Mouse (Mus musculus) forebrain, embryonic 14.5 days (tissue): ENCODE results near the gene Rfc1. TPM values are rescaled to one million over a fixed set of nuclear protein-coding genes. Genes with fewer than 3 reads are reported as not detected.
"Not testable (repeated sequence)": the region's sequence is repeated elsewhere in the genome, so short reads cannot be mapped to it uniquely, and the experiment has no call there.

Source experiments
- ATAC-seq: fragments of 200-750 bp; cut with Nextera tagmentation; 2 replicates; pipeline ENCODE4 v1.8.0; 2017; ENCODE audit warnings: mild to moderate bottlenecking, moderate library complexity
- DNase-seq: peaks from one replicate; pipeline ENCODE4 v3.0.0-alpha.2; 2015; ENCODE audit warnings: low spot score
- H3K27ac ChIP-seq: fragments of 300-500 bp; sonication (generic); 2 replicates; pipeline ENCODE4 v1.5.1; 2014; ENCODE audit warnings: low read depth, mild to moderate bottlenecking, control low read depth, low read length, moderate library complexity
- H3K27me3 ChIP-seq: fragments of 300-500 bp; sonication (generic); replicated peaks from 2 replicates; pipeline ENCODE4 v1.6.1; 2014; ENCODE audit warnings: low read length, control low read depth, mixed read lengths; ENCODE audit not compliant: control insufficient read depth, insufficient read depth
- H3K36me3 ChIP-seq: fragments of 300-500 bp; sonication (generic); 2 replicates; pipeline ENCODE4 v1.6.1; 2014; ENCODE audit warnings: low read length, control low read depth; ENCODE audit not compliant: control insufficient read depth, insufficient read depth
- H3K4me1 ChIP-seq: fragments of 300-500 bp; sonication (generic); 2 replicates; pipeline ENCODE4 v1.6.1; 2014; ENCODE audit warnings: antibody characterized with exemption, low read length, control low read depth; ENCODE audit not compliant: control insufficient read depth, insufficient read depth
- H3K4me2 ChIP-seq: fragments of 300-500 bp; sonication (generic); 2 replicates; pipeline ENCODE4 v1.6.1; 2014; ENCODE audit warnings: mild to moderate bottlenecking, control low read depth, low read length
- H3K4me3 ChIP-seq: fragments of 300-500 bp; sonication (generic); 2 replicates; pipeline ENCODE4 v1.5.1; 2014; ENCODE audit warnings: low read depth, low read length, control low read depth
- H3K9ac ChIP-seq: fragments of 300-500 bp; sonication (generic); 2 replicates; pipeline ENCODE4 v1.6.1; 2014; ENCODE audit warnings: mild to moderate bottlenecking, low read length, control low read depth, moderate library complexity
- H3K9me3 ChIP-seq: fragments of 300-500 bp; sonication (generic); replicated peaks from 2 replicates; pipeline ENCODE4 v1.6.1; 2016; ENCODE audit warnings: low read length, control low read depth, mixed read lengths; ENCODE audit not compliant: control insufficient read depth
- WGBS: fragments of 180-500 bp; shearing (Covaris S2); extraction: QIAGEN DNeasy Blood & Tissue Kit; methylation state at CpG from one replicate; pipeline ENCODE4 v1.1.7; 2014; 5-methylcytosine and 5-hydroxymethylcytosine counted together
- polyA plus RNA-seq: library from polyadenylated mRNA; unstranded; fragments of >200 nt; fragmentation: Nextera tagmentation; extraction: Ambion mirVana; gene quantifications from 2 replicates; pipeline ENCODE4 v1.2.1, GENCODE M21; 2014

The Rfc1 gene
- polyA plus RNA-seq, 1 experiment from 2014 or later = 39.6 TPM

- no peak for DNase-seq
- H3K4me1 ChIP-seq = no peaks in the 10 kb centered on the region
These were observed 41.8 kb downstream of the Rfc1 start for GRCm38 (mm10) chr5:65293627-65294026.

GRCm38 (mm10) chr5:65289009-65289408 is 46.5 kb downstream of the Rfc1 start:
- peaks cover 54% of the 10 kb centered on the region for H3K36me3 ChIP-seq
- H3K27ac ChIP-seq, H3K4me2 ChIP-seq, H3K4me1 ChIP-seq, H3K9me3 ChIP-seq, ATAC-seq, DNase-seq, H3K27me3 ChIP-seq, H3K9ac ChIP-seq, H3K4me3 ChIP-seq: not testable (repeated sequence)
- 88% methylated on average over 8 of the region's 8 CpGs for WGBS

More at GRCm38 (mm10) chr5:65293627-65294026, 41.8 kb downstream of the Rfc1 start:
- ATAC-seq = no peak
- Histone ChIP-seq H3K4me3 (no peak overlapping the region), H3K27me3 (no peaks in the 10 kb centered on the region), H3K36me3 (peaks cover 41% of the 10 kb centered on the region), H3K4me2 (no peak overlapping the region), H3K9me3 (no peaks in the 10 kb centered on the region), H3K9ac (no peak overlapping the region), H3K27ac (no peak overlapping the region)
- WGBS = 84% methylated on average over 6 of the region's 6 CpGs

DNA sequence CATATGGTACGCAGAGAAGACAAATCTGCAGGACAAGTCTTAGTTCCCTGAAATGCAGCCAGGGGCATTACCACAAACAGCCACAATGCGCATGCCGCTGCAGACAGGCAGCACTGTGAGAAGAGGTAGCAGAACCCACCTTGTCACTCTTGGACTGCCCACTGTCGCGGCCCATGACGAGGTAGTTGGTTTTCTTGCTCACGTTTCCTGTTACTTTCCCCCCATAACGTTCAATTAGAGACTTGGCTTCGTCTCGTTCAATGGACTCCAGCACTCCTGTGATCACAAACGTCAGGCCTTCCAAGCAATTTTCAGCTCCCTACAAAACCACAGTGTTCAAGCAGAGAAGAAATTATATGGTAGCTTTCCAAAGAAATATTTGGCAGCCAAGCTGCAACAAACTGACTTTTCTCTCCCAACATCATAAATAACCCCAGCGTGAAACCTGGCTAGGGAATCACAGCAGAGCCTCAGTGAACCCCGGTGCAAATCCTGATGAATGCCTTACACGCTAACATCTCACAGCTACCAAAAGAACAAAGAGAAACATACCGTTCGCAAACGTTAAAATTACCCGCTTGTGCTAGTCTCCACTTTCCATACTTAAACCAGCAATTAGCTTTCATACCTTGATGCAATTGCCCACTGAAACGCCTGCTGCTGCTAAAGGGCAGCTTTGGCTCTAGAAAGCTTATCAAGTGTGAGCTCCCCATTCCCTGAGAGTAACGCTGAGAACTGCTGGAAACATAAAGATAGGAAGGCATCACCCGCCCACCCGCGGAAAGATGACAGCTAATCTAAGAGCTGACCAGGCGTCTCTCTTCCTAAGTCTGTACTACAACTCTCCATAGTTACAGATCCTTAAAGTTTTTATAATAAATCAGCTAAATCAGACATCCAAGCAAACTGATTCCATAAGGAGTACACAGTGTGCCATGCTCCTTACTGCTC is 47.4 kb downstream of the Rfc1 start:
- Histone ChIP-seq H3K27ac (0 out of 2 replicates have a peak overlapping the region, but pooled peaks have one; percentile 27), H3K36me3 (peaks cover 48% of the 10 kb centered on the region)

DNA sequence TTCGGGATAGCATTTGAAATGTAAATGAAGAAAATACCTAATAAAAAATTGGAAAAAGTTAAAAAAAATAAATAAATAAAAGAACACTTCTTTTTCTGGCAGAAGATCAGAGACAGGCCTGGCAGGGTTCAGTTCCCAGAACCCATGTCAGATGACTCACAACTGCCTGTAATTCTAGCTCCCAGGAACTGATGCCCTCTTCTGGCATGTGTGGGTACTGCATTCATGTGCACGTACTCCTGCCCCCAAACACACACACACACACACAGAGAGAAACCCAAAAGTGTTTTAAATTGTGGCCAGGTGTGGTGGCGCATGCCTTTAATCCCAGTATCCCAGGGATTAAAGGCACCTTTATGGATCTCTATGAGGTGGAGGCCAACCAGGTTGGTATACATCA is 51.3 kb downstream of the Rfc1 start:
- no peak overlapping the region for H3K4me3 ChIP-seq
- H3K36me3 ChIP-seq = peaks cover 36% of the 10 kb centered on the region
- no peak for DNase-seq
- H3K4me2 ChIP-seq = no peak overlapping the region
- WGBS = 96% methylated on average over 3 of the region's 3 CpGs
- no peak overlapping the region for H3K9ac ChIP-seq
- H3K9me3 ChIP-seq = no peaks in the 10 kb centered on the region
- no peak for ATAC-seq
- no peaks in the 10 kb centered on the region for H3K27me3 ChIP-seq
- H3K4me1 ChIP-seq = no peaks in the 10 kb centered on the region
- no peak overlapping the region for H3K27ac ChIP-seq

More for the DNA sequence above, 47.4 kb downstream of the Rfc1 start:
- no peaks in the 10 kb centered on the region for H3K9me3 ChIP-seq
- H3K27me3 ChIP-seq = no peaks in the 10 kb centered on the region
- H3K4me1 ChIP-seq = no peaks in the 10 kb centered on the region
- DNase-seq = peak; percentile 27
- no peak overlapping the region for H3K4me3 ChIP-seq
- H3K4me2 ChIP-seq = no peak overlapping the region
- H3K9ac ChIP-seq = no peak overlapping the region
- no peak for ATAC-seq
- WGBS = 87% methylated on average over 24 of the region's 24 CpGs

GRCm38 (mm10) chr5:65281216-65281615 is 54.3 kb downstream of the Rfc1 start:
- Histone ChIP-seq H3K4me3 (no peak overlapping the region), H3K4me1 (no peaks in the 10 kb centered on the region), H3K36me3 (peaks cover 46% of the 10 kb centered on the region), H3K4me2 (no peak overlapping the region), H3K9me3 (no peaks in the 10 kb centered on the region), H3K27ac (no peak overlapping the region), H3K9ac (no peak overlapping the region), H3K27me3 (no peaks in the 10 kb centered on the region)
- no peak for ATAC-seq
- no peak for DNase-seq
- 86% methylated on average over 3 of the region's 3 CpGs for WGBS

- no peak overlapping the region for H3K4me3 ChIP-seq
- no peaks in the 10 kb centered on the region for H3K27me3 ChIP-seq
- H3K27ac ChIP-seq = no peak overlapping the region
- DNase-seq = peak; percentile 37
- no peaks in the 10 kb centered on the region for H3K9me3 ChIP-seq
- WGBS = 77% methylated on average over 6 of the region's 6 CpGs
- H3K36me3 ChIP-seq = peaks cover 42% of the 10 kb centered on the region
- H3K4me1 ChIP-seq = no peaks in the 10 kb centered on the region
- H3K4me2 ChIP-seq = no peak overlapping the region
- peak; percentile 52; the same call in 1 of the 2 replicates for ATAC-seq
- H3K9ac ChIP-seq = no peak overlapping the region
These were observed 56.3 kb downstream of the Rfc1 start for GRCm38 (mm10) chr5:65279133-65279651.

DNA sequence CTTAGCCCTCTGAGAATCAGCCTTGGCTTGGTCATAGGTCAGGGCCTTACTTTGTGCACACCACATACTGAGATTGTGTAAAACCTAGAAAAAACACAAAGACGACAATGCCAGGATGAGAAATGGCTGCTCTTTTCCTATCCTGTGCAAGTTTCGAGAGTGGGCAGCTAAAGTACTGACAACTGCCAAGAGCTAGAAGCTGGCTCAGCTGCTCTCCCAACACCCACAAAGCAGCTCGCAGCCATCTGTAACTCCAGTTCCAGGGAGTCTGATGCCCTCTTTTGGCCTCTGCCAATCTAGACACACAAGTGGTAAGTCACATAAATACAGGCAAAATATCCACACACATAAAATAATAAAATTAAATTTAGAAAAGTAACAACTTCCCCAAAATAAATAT is 61.5 kb downstream of the Rfc1 start:
- Histone ChIP-seq H3K36me3 (peaks cover 55% of the 10 kb centered on the region), H3K27ac (no peak overlapping the region), H3K9ac (no peak overlapping the region), H3K4me3 (no peak overlapping the region), H3K27me3 (no peaks in the 10 kb centered on the region), H3K4me2 (no peak overlapping the region), H3K4me1 (no peaks in the 10 kb centered on the region), H3K9me3 (no peaks in the 10 kb centered on the region)
- 87% methylated on average over 3 of the region's 3 CpGs for WGBS
- ATAC-seq (no peak), DNase-seq (peak; percentile 27)

DNA sequence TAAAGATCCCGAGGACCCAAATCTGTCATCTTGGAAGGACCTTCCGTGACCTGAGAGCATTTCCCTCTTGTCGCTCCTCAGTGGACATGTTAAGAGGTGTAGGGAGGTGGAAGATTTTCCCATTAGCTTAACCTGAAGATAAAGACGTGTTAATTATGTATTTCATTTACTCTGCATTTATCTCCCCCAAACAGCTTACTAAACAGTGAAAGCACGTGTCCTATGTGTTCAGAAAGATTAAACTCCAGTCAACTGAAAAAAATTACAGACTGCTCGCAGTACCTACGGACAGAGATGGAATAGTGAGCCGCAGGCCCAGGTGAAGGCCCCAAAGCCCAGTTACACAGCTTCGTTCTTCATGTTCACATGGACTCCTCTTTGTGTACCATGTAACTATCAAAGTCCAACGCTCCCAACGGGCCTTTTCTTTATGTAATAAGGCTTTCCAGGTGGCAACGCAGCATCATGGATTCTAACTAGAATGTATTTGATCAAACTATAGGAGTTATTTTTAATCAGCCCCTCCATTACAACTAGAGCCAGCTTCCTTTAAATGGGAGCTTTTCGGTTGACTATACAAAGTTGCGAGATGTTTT is 77.5 kb downstream of the Rfc1 start:
- Histone ChIP-seq H3K36me3 (peaks cover 64% of the 10 kb centered on the region), H3K27me3 (no peaks in the 10 kb centered on the region), H3K9ac (no peak overlapping the region), H3K4me2 (no peak overlapping the region), H3K4me3 (no peak overlapping the region), H3K9me3 (no peaks in the 10 kb centered on the region), H3K27ac (no peak overlapping the region), H3K4me1 (no peaks in the 10 kb centered on the region)
- 89% methylated on average over 14 of the region's 14 CpGs for WGBS
- no peak for ATAC-seq
- DNase-seq = no peak
